Mouse (Mus musculus) G1E-ER4 (cell line): Measurements from ENCODE around the gene Prcc. TPM values are rescaled to one million over a fixed set of nuclear protein-coding genes. Genes with fewer than 3 reads are reported as not detected.
A peak's percentile ranks its signal among the peaks of the same experiment; 100 is the strongest.

Experiments used
- GATA1 ChIP-seq: IDR thresholded peaks from one replicate; pipeline ENCODE4 v1.8.0; 2012; ENCODE audit warnings: low read length, inconsistent platforms
- polyA plus RNA-seq: library from polyadenylated mRNA; stranded (reverse); fragments of >175 nt; gene quantifications from 2 replicates; pipeline ENCODE4 v1.2.3, GENCODE M21; 2012

Gene Prcc
- polyA plus RNA-seq, 1 experiment = 101 TPM

GRCm38 (mm10) chr3:87910573-87911141, 25.2 kb upstream of the Prcc start:
- TF ChIP-seq GATA1 = no peak

- TF ChIP-seq GATA1 = no peak
Observed at GRCm38 (mm10) chr3:87909874-87910273, 24.5 kb upstream of the Prcc start.

GRCm38 (mm10) chr3:87909381-87909780, 24.0 kb upstream of the Prcc start:
- TF ChIP-seq GATA1 = no peak

GRCm38 (mm10) chr3:87907906-87908305, 22.5 kb upstream of the Prcc start:
- TF ChIP-seq GATA1 = no peak

- no peak for TF ChIP-seq GATA1
Observed at GRCm38 (mm10) chr3:87906981-87907857, 21.8 kb upstream of the Prcc start.

GRCm38 (mm10) chr3:87906601-87906980, 21.2 kb upstream of the Prcc start:
- TF ChIP-seq GATA1 = no peak

GRCm38 (mm10) chr3:87905880-87906485, 20.6 kb upstream of the Prcc start, which contains the start of gene Hdgf:
Hdgf (plus strand) TSS chr3:87906321.
- TF ChIP-seq GATA1 = no peak

- no peak for TF ChIP-seq GATA1
Observed at GRCm38 (mm10) chr3:87903821-87904220, 18.4 kb upstream of the Prcc start.

- peak; percentile 100 for TF ChIP-seq GATA1
Observed at GRCm38 (mm10) chr3:87901036-87901624, 15.7 kb upstream of the Prcc start.

GRCm38 (mm10) chr3:87899776-87900175, 14.4 kb upstream of the Prcc start:
- TF ChIP-seq GATA1 = no peak

- TF ChIP-seq GATA1 = no peak
Observed at GRCm38 (mm10) chr3:87899266-87899665, 13.9 kb upstream of the Prcc start.

GRCm38 (mm10) chr3:87893367-87893905, 8.0 kb upstream of the Prcc start:
- no peak for TF ChIP-seq GATA1

- no peak for TF ChIP-seq GATA1
Observed at GRCm38 (mm10) chr3:87891481-87891880, 6.1 kb upstream of the Prcc start.

GRCm38 (mm10) chr3:87886416-87886815, 1.0 kb upstream of the Prcc start:
- TF ChIP-seq GATA1 = no peak

- TF ChIP-seq GATA1 = no peak
Observed at GRCm38 (mm10) chr3:87886004-87886365, 577 bp upstream of the Prcc start.

- TF ChIP-seq GATA1 = no peak
Observed at GRCm38 (mm10) chr3:87884708-87885251, 628 bp downstream of the Prcc start.
